In the genomic region with DNA sequence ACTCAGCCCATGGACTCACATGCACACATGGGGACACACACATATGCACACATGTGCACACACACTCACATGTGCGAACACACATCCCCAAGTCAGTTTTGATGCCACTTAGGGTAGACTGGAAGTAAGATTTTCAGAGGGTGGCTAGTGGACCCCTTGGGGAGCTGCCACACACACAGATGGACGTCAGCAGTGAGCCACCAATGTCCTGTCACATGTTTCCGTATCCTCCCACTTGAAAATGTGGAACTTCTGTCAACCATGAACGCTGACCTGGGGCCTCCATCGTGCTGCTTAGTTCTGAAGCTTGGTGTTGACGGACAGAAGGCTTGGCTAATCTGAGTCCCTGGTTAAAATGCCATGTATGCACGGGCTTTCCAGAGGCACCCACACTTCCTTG, we compare ENCODE assay signal across 1 mouse cellular context.
TF ChIP-seq lines count a peak whose summit lies in the region.

No protein-coding gene starts in this region.

TF ChIP-seq in CH12.LX, 34 proteins besides CTCF, POLR2A, EP300 and RAD21 (continued from another document):
- TF ChIP-seq JUND (conservative IDR thresholded peaks at IDR 0.05; ENCODE audit: low read depth, low read length) (no peak), JUN (IDR thresholded peaks at IDR 0.05; ENCODE audit: insufficient read depth, low read depth, low read length) (no peak), SMC3 (IDR thresholded peaks at IDR 0.05; ENCODE audit: low read depth, low read length) (no peak), CHD2 (IDR thresholded peaks at IDR 0.05; ENCODE audit: low read length) (0 out of 2 replicates have a peak, but pooled peaks have one; percentile 49), MAZ (IDR thresholded peaks at IDR 0.05; ENCODE audit: low read depth, low read length) (no peak), MYC (IDR thresholded peaks at IDR 0.05; ENCODE audit: low read depth, low read length) (no peak; the same call in 1 of the 2 replicates), USF1 (IDR thresholded peaks at IDR 0.05; ENCODE audit: low read depth, low read length) (peak; percentile 42), MXI1 (IDR thresholded peaks at IDR 0.05; ENCODE audit: low read depth, low read length) (peak; percentile 46), MEF2A (IDR thresholded peaks at IDR 0.05; ENCODE audit: borderline replicate concordance, low read depth, low read length) (peak; percentile 36; the same call in 1 of the 2 replicates), CHD1 (IDR thresholded peaks at IDR 0.05; ENCODE audit: low read depth, low read length) (no peak), USF2 (conservative IDR thresholded peaks at IDR 0.05; ENCODE audit: low read depth, low read length) (no peak), IRF4 (IDR thresholded peaks at IDR 0.05; ENCODE audit: low read depth, low read length) (no peak), GABPA (IDR thresholded peaks at IDR 0.05; ENCODE audit: insufficient replicate concordance, low read depth, low read length) (no peak), RCOR1 (conservative IDR thresholded peaks at IDR 0.05; ENCODE audit: low read depth, low read length) (no peak), NRF1 (IDR thresholded peaks at IDR 0.05; ENCODE audit: low read depth, low read length) (no peak), ZMIZ1 (IDR thresholded peaks at IDR 0.05; ENCODE audit: low read depth, low read length) (0 out of 2 replicates have a peak, but pooled peaks have one; percentile 44), ZKSCAN1 (IDR thresholded peaks at IDR 0.05; ENCODE audit: borderline replicate concordance, low read depth, low read length) (no peak)
